Mouse (Mus musculus) CH12.LX (cell line): ENCODE measurements at regions not wholly inside any gene's neighbourhood (a gene's known extent, or its start where the extent isn't known, plus 50 kb on each side); places are given as distances from the start of the nearest gene placed in this dataset.

Source experiments
- DNase-seq: peaks from one replicate; pipeline ENCODE4 v3.0.0-alpha.2; 2013; ENCODE audit errors: extremely low read depth
- H3K27ac ChIP-seq: 2 replicates; pipeline ENCODE4 v1.5.1; 2012; ENCODE audit warnings: low read depth, mild to moderate bottlenecking, control low read depth, moderate library complexity; ENCODE audit not compliant: insufficient read depth
- H3K27me3 ChIP-seq: replicated peaks from 2 replicates; pipeline ENCODE3; 2012; ENCODE audit warnings: inconsistent platforms
- H3K36me3 ChIP-seq, 2 experiments: replicated peaks in 1 of 2; 2 replicates each; pipeline versions ENCODE3 to v1.6.1; 2012; ENCODE audit warnings: inconsistent platforms in 1 of 2, low read length in 1 of 2, mild to moderate bottlenecking in 1 of 2, mixed read lengths in 1 of 2, moderate library complexity in 1 of 2; ENCODE audit not compliant: control insufficient read depth in 1 of 2, insufficient read depth in 1 of 2
- H3K4me1 ChIP-seq, 2 experiments: 2 replicates each; pipeline ENCODE4 v1.6.1; 2012; ENCODE audit warnings: inconsistent platforms in 1 of 2, moderate library complexity in 1 of 2; ENCODE audit not compliant: insufficient read depth in 2 of 2, control insufficient read depth in 1 of 2
- H3K4me2 ChIP-seq: 2 replicates; pipeline ENCODE4 v1.6.1; 2012; ENCODE audit warnings: low read depth, mild to moderate bottlenecking, control low read depth; ENCODE audit not compliant: poor library complexity, insufficient read depth, severe bottlenecking
- H3K4me3 ChIP-seq, 3 experiments: fragments of 150-350 bp in 1 of 3; sonication (generic) in 1 of 3; replicated peaks in 1 of 3; 2 replicates each; pipeline versions ENCODE3 to v1.5.1; 2011 to 2012; ENCODE audit warnings: low read depth in 2 of 3, low read length in 2 of 3, mild to moderate bottlenecking in 2 of 3, moderate library complexity in 2 of 3, control low read depth in 1 of 3, improper control_type of control experiment in 1 of 3, inconsistent platforms in 1 of 3, mixed read lengths in 1 of 3; ENCODE audit not compliant: poor library complexity in 1 of 3
- H3K79me2 ChIP-seq: replicated peaks from 2 replicates; pipeline ENCODE4 v1.6.1; 2012; ENCODE audit warnings: mild to moderate bottlenecking, moderate library complexity; ENCODE audit not compliant: control insufficient read depth, poor library complexity, insufficient read depth, severe bottlenecking; ENCODE audit errors: extremely low read depth
- H3K9ac ChIP-seq: 2 replicates; pipeline ENCODE4 v1.6.1; 2012; ENCODE audit warnings: low read depth, mild to moderate bottlenecking, control low read depth, moderate library complexity; ENCODE audit not compliant: insufficient read depth
- H3K9me3 ChIP-seq: replicated peaks from 2 replicates; pipeline ENCODE3; 2012; ENCODE audit warnings: low read length, inconsistent platforms, mixed read lengths
- CHD1 ChIP-seq: IDR thresholded peaks from 2 replicates; pipeline ENCODE4 v1.6.1; 2012; ENCODE audit warnings: low read depth, low read length, improper control_type of control experiment, inconsistent platforms
- CTCF ChIP-seq, 2 experiments: IDR thresholded peaks in 1 of 2; conservative IDR thresholded peaks in 1 of 2; 2 replicates each; pipeline ENCODE4 v1.5.1; 2011 to 2012; ENCODE audit warnings: low read depth in 2 of 2, low read length in 2 of 2, improper control_type of control experiment in 1 of 2, inconsistent platforms in 1 of 2, mild to moderate bottlenecking in 1 of 2, moderate library complexity in 1 of 2
- E2F4 ChIP-seq: IDR thresholded peaks from 2 replicates; pipeline ENCODE4 v1.6.1; 2011; ENCODE audit warnings: low read depth, low read length, improper control_type of control experiment; ENCODE audit not compliant: insufficient replicate concordance
- EP300 ChIP-seq: IDR thresholded peaks from 2 replicates; pipeline ENCODE4 v1.6.1; 2011; ENCODE audit warnings: low read length, improper control_type of control experiment
- ETS1 ChIP-seq: conservative IDR thresholded peaks from 2 replicates; pipeline ENCODE4 v1.6.1; 2012; ENCODE audit warnings: low read depth, mild to moderate bottlenecking, inconsistent platforms, low read length, improper control_type of control experiment, moderate library complexity
- GABPA ChIP-seq: IDR thresholded peaks from 2 replicates; pipeline ENCODE4 v1.6.1; 2012; ENCODE audit warnings: low read depth, low read length, improper control_type of control experiment, inconsistent platforms; ENCODE audit not compliant: insufficient replicate concordance
- HCFC1 ChIP-seq: IDR thresholded peaks from 2 replicates; pipeline ENCODE4 v1.6.1; 2012; ENCODE audit warnings: low read depth, mild to moderate bottlenecking, inconsistent platforms, low read length, improper control_type of control experiment
- JUN ChIP-seq: IDR thresholded peaks from 2 replicates; pipeline ENCODE4 v1.6.1; 2011; ENCODE audit warnings: low read depth, mild to moderate bottlenecking, low read length, improper control_type of control experiment, moderate library complexity; ENCODE audit not compliant: insufficient read depth
- JUND ChIP-seq: conservative IDR thresholded peaks from 2 replicates; pipeline ENCODE4 v1.6.1; 2011; ENCODE audit warnings: low read depth, low read length, improper control_type of control experiment
- KAT2A ChIP-seq: IDR thresholded peaks from 2 replicates; pipeline ENCODE4 v1.6.1; 2012; ENCODE audit warnings: low read length, improper control_type of control experiment, inconsistent platforms; ENCODE audit not compliant: insufficient replicate concordance
- MAFK ChIP-seq: IDR thresholded peaks from 2 replicates; pipeline ENCODE4 v1.6.1; 2011; ENCODE audit warnings: low read length, improper control_type of control experiment; ENCODE audit not compliant: insufficient replicate concordance
- MYC ChIP-seq: IDR thresholded peaks from 2 replicates; pipeline ENCODE4 v1.6.1; 2011; ENCODE audit warnings: low read depth, mild to moderate bottlenecking, improper control_type of control experiment, low read length
- NELFE ChIP-seq: IDR thresholded peaks from 2 replicates; pipeline ENCODE4 v1.6.1; 2011; ENCODE audit warnings: low read depth, low read length, improper control_type of control experiment
- POLR2A ChIP-seq: IDR thresholded peaks from 2 replicates; pipeline ENCODE4 v1.6.1; 2011; ENCODE audit warnings: low read depth, mild to moderate bottlenecking, improper control_type of control experiment, low read length
- RAD21 ChIP-seq: IDR thresholded peaks from 2 replicates; pipeline ENCODE4 v1.6.1; 2011; ENCODE audit warnings: low read depth, mild to moderate bottlenecking, low read length, improper control_type of control experiment, moderate library complexity
- SIN3A ChIP-seq: IDR thresholded peaks from 2 replicates; pipeline ENCODE4 v1.6.1; 2012; ENCODE audit warnings: low read length, improper control_type of control experiment, inconsistent platforms
- TBP ChIP-seq: conservative IDR thresholded peaks from 2 replicates; pipeline ENCODE4 v1.6.1; 2011; ENCODE audit warnings: low read depth, low read length, improper control_type of control experiment
- TCF12 ChIP-seq: IDR thresholded peaks from 2 replicates; pipeline ENCODE4 v1.6.1; 2014; ENCODE audit warnings: low read depth, mild to moderate bottlenecking, inconsistent platforms, low read length, improper control_type of control experiment
- ZC3H11A ChIP-seq: IDR thresholded peaks from 2 replicates; pipeline ENCODE4 v1.6.1; 2012; ENCODE audit warnings: low read depth, mild to moderate bottlenecking, inconsistent platforms, low read length, improper control_type of control experiment
- ZMIZ1 ChIP-seq: IDR thresholded peaks from 2 replicates; pipeline ENCODE4 v1.6.1; 2012; ENCODE audit warnings: low read depth, mild to moderate bottlenecking, inconsistent platforms, low read length, improper control_type of control experiment
- ZNF384 ChIP-seq: IDR thresholded peaks from 2 replicates; pipeline ENCODE4 v1.6.1; 2012; ENCODE audit warnings: low read depth, low read length, improper control_type of control experiment, inconsistent platforms
- dilution Hi-C: fragments of 300-500 bp; cut with MboI; formaldehyde crosslinking; loops from 2 replicates; pipeline ENCODE4 v1.14.3; 2020; ENCODE audit warnings: low sequenced_read_pairs; ENCODE audit not compliant: extremely low pct_unique_long_range_greater_than_20kb, extremely low pct_ligation_motif_present
- in situ Hi-C: fragments of 300-500 bp; cut with MboI; formaldehyde crosslinking; loops from 3 replicates; pipeline ENCODE4 v1.14.3; 2019; ENCODE audit warnings: low sequenced_read_pairs, low pct_ligation_motif_present, low pct_unique_long_range_greater_than_20kb, mixed read lengths

DNA sequence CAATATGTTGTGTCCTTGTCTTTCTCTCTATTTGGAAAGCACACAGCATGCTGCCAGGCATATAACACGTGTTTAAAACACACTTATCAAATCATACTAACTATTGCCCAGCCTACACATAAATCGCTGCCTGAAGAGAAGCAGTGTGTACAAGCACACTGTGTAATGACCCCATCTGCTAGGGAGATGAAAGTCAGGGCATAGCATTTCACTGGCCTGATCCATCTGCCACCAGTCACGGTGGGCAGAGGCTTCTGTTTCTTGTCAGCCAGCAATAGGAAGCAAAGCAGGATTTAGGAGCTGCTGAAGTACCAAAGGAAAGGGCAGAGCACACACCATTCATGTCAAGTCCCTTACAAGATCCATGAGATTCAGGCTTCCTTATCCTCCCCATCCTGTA is 103.6 kb upstream of the Mrps30 start:
- Histone ChIP-seq H3K4me2 (no peak overlapping the region), H3K27me3 (no peaks in the 10 kb centered on the region), H3K4me1 (no peaks in the 10 kb centered on the region), H3K27ac (no peak overlapping the region), H3K36me3 (no peaks in the 10 kb centered on the region), H3K9ac (no peak overlapping the region), H3K79me2 (no peaks in the 10 kb centered on the region), H3K9me3 (no peaks in the 10 kb centered on the region), H3K4me3 (no peak overlapping the region)
- in situ Hi-C loops (no loop called here), dilution Hi-C loops (no loop called here)
- no peak for DNase-seq
- TF ChIP-seq SIN3A (no peak), CTCF (conservative IDR thresholded peaks at IDR 0.05 in 1 of 2, IDR thresholded peaks at IDR 0.05 in 1 of 2; ENCODE audit: low read depth in 2 of 2, low read length in 2 of 2) (no peak), POLR2A (no peak)
- TF ChIP-seq, all 38 proteins: peak for 0

DNA sequence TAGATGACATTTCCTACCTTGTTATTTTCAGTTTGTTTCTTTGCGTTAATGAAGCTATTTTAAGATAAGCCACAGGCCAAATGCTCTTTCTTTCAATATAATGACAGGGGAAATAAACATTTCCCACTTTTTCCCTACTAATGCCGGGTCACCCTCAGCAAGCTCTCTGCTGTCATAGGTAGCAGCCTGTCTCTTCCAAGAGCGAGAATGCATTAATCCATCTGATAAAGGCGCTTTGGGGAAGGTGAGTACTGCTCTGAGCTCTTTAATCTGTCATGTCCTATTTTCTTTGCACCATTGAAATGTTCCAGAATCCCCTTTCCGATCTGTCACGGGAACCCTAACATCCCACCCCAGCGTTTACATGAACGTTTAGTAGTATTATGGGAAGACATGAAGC is 96.0 kb upstream of the Mrps30 start:
- Histone ChIP-seq H3K79me2 (no peaks in the 10 kb centered on the region), H3K27me3 (no peaks in the 10 kb centered on the region), H3K4me1 (no peaks in the 10 kb centered on the region), H3K9me3 (no peaks in the 10 kb centered on the region), H3K36me3 (no peaks in the 10 kb centered on the region), H3K4me2 (no peak overlapping the region), H3K9ac (no peak overlapping the region), H3K4me3 (no peak overlapping the region)
- no peak for DNase-seq
- dilution Hi-C loops (no loop called here), in situ Hi-C loops (no loop called here)
- TF ChIP-seq MAFK, result no peak
- no peak for TF ChIP-seq ZNF384
- TF ChIP-seq POLR2A, result no peak
- no peak for TF ChIP-seq TCF12
- no peak for TF ChIP-seq ZC3H11A
- no peak for TF ChIP-seq CTCF (conservative IDR thresholded peaks at IDR 0.05 in 1 of 2, IDR thresholded peaks at IDR 0.05 in 1 of 2; ENCODE audit: low read depth in 2 of 2, low read length in 2 of 2)
- TF ChIP-seq HCFC1, result no peak
- TF ChIP-seq CHD1, result no peak
- no peak for TF ChIP-seq JUN
- TF ChIP-seq EP300, result no peak
- TF ChIP-seq MYC, result no peak
- no peak for TF ChIP-seq NELFE
- no peak for TF ChIP-seq JUND
- TF ChIP-seq KAT2A, result no peak
- no peak for TF ChIP-seq ZMIZ1
- TF ChIP-seq GABPA, result no peak
- no peak for TF ChIP-seq E2F4
- TF ChIP-seq ETS1, result no peak
- no peak for TF ChIP-seq TBP
- TF ChIP-seq RAD21, result no peak
- TF ChIP-seq, all 38 proteins: peak for 0
- no peak overlapping the region for H3K27ac ChIP-seq
